Mouse (Mus musculus): Measurements from ENCODE around the gene Chmp2a.
A peak's percentile ranks its signal among the peaks of the same experiment; 100 is the strongest.
"Not testable (repeated sequence)": the region's sequence is repeated elsewhere in the genome, so short reads cannot be mapped to it uniquely, and the experiment has no call there.

The Chmp2a gene

DNA sequence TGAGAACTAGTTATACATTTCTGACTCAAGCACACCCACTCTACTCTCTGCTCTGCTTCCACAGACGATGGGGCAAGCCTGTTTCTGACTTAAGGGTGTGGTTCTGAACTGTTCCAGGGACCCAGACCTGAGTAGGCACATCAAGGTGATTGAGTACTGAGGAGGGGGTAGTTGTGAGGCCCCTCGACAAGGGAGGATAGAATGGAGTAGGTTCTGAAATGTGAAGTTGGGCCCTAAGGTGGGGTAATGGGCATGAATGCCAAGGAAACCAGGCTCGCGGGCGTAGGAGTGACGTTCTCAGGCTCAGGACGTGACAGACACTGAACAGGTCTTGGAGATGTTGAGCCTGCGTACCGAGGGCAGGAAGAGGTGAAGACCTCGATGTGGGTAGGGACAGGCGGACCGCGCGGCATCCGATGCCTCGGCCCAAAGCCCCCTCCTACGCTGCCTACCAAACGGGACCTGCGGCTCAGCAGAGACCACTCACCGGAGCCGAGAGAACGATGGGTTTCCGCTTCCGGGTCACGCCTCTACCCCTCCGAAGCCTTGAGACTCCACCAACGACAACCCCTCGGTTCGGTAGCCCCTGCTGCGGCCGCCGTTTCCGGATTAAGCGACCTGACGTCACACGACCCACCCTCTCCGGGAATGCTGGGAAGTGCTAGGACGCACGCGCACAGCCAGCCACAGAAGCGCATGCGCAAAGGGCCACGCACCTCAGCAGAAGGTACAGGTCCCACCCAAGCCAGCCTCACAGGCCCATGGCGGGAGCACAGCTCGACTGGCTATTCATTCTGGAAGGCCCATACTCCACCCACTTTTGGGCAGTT is at the start of gene Chmp2a:
Gene Chmp2a, minus strand, starts transcription at position 660 of the 830 bp plus-strand sequence.
- DNase-seq (ENCODE audit: low read depth, low spot score) = peak; percentile 99

DNA sequence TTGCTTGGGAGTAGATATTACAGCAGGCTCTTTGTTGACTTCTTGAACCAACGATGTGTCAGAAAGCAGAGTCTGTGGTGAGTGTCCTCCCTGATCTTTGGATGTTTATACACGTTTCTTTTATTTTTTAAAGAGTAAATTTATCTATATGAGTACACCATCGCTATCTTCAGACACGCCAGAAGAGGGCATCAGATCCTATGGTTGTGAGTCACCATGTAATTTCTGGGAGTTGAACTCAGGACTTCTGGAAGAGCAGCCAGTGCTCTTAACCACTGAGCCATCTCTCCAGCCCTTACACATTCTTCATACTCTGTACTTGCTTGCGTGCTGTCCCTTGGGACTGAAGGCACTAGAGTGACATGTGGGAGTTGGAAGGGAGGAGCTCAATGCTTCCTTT is 37.7 kb upstream of the Chmp2a start:
- DNase-seq (ENCODE audit: low read depth, low spot score) = no peak

DNA sequence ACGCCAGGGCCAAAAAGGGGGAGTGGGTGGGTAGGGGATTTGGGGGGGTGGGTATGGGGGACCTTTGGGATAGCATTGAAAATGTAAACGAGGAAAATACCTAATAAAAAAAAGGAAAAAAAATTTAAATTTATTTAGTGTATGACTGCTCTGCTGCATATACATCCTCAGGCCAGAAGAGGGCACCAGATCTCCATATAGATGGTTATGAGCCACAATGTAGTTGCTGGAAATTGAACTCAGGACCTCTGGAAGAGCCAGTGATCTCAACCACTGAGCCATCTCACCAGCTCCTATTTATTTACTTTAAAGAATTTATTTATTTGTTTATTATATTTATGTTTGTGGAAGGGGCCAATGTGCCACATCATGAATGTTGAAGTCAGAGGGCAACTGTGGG is 28.8 kb upstream of the Chmp2a start:
- not testable (repeated sequence) for DNase-seq (ENCODE audit: low read depth, low spot score)

DNA sequence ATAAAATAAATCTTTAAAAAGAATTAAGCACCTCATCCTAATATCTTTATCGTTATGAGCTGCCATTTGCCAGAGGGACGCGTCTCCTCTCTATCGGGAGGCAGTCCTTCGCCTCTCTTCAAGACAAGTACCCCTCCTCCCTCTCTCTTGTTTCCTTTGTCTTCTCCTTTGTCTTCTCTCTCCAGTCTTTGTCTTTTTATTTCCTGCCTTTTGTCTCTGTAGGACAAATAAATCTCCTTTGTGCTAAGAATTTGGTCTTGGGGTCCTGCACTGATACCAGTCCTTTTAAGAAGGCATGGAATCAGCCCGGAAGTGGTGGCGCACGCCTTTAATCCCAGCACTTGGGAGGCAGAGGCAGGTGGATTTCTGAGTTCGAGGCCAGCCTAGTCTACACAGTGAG is 24.9 kb upstream of the Chmp2a start:
- no peak for DNase-seq (ENCODE audit: low read depth, low spot score)

DNA sequence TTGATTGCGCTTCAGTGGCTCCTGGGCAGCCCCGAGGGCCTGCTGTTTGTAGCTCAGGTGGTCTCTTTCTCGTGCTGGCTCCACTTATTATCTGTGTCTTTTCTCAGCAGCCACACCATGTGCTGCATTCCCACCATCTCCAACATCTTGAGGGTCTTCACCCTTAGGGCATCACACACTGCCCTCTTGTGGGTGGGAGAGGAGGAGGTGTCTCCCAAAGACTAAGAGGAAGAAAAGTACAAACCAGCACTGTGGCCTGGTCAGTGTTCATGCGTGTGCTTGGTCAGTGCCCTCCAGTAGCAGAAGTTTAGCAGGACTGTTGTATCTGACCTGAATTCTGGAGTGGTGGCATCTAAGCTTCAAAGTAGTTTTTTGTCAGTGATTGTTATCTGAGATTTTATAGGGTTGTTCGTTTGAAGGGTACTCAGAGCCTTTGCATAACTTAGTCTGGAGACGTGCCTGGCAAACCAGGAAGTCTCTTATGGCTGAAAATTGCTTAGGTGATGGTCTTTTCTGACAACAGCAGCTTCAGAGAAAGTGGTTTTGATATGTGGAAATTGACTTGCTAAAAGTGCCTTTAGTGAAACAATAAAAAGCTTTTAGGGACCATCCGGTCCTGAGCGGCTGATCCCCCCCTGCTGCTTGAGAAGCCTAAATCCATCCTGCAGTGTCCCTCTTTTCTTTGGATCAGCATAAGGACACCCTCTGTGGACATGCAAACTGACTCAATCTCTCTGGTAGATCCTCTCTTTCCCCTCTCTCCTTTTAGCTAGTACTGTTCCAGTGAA is 22.5 kb upstream of the Chmp2a start:
- no peak for DNase-seq (ENCODE audit: low read depth, low spot score)

DNA sequence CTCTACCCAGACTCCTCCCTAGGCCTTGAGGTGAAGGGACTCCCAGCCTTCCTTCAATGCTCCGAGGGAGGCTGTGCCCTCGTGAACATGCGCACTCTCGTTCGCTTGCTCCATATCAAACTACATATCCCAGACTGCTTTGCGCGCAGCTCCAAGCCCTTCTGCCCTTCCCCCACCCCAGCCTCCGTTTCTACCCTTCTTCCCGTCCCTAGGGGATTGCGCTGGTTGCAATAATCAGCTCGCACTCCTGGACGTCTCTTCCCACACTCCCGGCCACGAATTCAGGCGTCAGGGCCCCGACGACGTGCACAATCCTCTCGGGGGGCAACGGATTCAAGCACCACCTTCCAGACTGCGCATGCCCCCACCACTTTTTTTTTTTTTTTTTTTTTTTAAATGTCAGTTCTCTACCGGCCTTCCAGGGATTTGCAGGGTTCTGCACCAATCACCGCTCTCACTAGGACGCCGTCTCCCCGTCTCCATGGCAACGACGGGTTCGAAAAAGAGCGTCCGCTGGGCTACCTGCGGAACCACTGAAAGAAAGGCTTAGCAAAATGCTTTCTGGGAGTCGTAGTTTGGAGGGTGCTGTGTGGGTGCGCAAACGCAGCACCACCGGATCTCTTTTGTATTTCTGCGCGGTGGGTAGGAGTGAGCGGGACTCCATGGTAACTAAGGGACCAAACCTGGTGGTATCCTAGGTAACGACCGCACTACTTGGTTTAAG is 19.8 kb upstream of the Chmp2a start, which contains the start of gene Mzf1:
Gene Mzf1, minus strand, starts transcription at position 478 of the 724 bp plus-strand sequence.
- DNase-seq (ENCODE audit: low read depth, low spot score) = peak; percentile 100

DNA sequence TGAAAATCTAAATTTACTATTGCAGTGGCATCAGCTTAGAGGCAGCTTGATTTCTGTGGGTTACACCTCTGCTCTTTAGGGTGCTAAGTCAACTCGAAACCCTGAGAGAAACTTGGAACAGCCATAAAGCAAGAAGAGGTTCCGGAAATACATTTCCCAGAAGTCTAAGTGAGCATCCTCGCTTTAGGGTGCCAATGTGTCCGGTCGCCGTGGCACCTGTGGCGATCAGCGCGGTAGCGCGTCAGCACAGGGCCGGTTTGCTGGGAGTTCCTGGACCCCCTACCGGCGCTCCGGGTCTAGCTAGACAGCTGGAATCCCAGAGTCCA is 19.3 kb upstream of the Chmp2a start:
- DNase-seq (ENCODE audit: low read depth, low spot score) = no peak

DNA sequence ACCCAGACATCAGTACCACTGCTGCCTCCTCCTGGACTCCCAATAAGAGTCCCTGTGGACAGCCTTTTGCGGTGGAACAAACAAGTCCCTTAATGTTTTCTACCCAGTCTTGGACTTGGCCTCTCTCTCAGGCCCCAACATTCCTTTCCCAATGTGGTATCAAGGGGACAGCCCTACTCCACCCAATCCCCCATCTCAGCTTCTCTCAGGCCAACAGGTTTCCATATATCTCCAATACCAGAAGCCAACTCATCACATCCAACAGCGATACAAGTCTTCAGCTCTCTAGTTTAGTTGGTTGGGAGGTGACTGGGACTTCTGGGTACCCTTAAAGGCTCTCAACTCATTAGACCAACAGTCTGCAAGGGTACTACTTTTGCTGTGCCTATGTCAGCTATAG is 18.9 kb upstream of the Chmp2a start:
- DNase-seq (ENCODE audit: low read depth, low spot score) = no peak

DNA sequence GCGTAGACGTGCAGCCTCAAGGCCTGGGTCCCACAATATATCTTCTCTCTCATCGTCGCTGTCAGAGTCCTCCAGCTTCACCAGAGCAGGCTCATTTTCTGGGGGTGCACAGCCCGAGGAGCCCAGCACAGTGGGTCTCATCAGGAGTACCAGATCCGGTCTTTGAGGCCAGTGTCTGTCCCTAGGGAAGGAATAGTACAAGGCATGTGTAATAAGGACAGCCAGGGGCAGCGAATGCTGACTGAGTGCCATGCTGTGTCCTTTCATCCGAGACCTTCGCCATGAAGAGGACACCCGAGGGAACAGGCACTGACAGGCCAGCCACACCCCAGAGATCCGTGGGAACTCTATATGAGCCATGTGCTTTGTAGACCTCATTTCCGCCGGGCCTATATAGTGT is 18.4 kb upstream of the Chmp2a start:
- DNase-seq (ENCODE audit: low read depth, low spot score) = no peak

DNA sequence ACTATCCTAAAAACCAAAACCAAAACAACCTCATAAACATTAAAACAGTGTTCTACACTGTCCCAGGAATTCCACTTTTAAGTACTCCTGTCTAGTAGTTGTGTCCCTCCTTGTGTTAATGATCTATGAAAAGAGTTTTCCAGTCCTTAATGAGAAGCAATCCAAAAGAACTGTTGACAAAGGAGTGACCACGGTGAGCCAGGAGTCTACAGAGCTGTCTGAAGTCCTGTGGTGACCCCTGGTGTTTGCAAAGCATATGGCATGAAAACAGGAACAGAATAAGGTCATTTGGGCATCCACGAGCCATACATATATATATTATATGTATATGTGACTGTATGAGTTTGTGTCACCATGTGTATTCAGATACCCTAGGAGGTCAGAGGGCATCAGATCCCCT is 11.5 kb upstream of the Chmp2a start:
- peak; percentile 84 for DNase-seq (ENCODE audit: low read depth, low spot score)

DNA sequence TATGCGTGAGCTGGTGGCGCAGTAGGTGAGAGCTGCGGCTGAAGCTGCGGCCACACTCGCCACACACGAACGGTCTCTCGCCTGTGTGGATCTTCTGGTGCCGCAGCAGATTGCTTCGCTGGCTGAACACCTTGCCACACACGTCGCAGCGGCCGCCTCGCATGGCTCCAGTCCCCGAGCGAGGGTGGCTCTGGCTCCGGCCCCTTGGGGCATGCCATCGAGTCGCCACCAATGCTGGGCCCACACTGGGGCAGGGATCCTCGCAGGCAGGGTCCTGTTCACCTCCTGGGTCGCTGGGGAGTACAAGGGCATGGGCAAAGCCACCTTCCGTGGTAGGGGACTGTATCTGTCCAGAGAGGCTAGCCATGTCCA is 9.6 kb upstream of the Chmp2a start:
- DNase-seq (ENCODE audit: low read depth, low spot score) = no peak

DNA sequence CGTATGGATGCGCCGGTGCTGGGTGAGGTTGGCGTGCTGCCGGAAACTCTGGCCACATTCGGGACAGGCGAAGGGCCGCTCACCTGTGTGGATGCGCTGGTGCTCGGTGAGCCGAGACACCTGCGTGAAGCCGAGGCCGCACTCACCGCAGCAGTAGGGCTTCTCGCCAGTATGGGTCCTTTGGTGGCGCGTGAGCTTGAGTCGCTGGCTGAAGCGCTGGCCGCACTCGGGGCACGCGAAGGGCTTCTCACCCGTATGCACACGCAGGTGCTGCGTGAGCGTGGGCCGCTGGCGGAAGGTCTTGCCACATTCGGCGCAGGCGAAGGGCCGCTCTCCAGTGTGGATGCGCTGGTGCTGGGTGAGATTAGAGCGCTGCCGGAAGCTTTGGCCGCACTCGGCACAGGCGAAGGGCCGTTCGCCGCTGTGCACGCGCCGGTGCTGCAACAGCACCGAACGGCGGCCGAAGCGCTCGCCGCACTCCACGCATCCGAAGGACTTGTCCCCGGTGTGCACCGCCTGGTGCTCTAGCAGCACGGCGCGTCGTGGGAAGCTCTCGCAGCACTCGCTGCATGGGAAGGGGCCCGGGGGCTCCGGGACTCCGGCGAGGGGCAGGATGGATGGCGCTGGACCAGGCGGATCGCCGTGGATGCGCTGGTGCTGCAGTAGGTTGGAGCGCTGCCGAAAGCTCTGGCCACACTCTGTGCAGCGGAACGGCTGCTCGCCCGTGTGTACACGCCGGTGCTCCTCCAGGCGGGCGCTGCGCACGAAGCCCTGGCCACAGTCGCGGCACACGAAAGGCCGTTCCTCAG is 9.0 kb upstream of the Chmp2a start:
- peak; percentile 86 for DNase-seq (ENCODE audit: low read depth, low spot score)

DNA sequence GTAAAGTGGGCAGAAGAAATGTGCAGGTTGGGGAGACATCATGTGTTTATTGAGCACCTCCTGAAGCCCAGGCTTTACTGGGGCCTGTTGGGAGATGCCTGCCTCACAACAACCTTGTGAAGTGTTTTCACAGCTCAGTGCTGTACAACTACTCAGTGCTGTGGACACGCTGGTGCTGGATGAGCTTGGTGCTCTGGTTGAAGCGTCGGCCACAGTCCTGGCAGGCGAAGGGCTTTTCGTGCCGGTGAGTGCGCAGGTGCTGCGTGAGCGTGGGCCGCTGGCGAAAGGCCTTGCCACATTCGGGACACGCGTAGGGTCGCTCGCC is 8.5 kb upstream of the Chmp2a start:
- DNase-seq (ENCODE audit: low read depth, low spot score) = peak; percentile 69

DNA sequence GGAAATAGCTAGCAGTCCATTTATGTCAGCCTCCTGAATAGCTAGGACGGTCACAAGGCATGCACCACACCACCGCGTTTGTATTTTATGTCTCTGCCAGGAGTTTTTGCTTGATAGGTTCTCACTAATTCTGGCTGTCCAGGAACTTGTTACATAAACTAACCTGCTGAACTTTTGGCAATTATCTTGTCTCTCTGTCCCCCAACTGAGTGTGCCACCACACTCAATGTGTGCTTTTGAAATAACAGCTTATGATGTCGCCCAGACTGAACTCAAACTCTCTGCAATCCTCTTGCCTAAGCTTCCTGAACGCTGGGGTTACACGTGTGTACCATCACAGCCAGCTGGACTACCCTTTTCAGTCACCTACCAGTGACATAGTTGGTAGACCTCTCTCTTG is 7.9 kb upstream of the Chmp2a start:
- DNase-seq (ENCODE audit: low read depth, low spot score) = no peak

DNA sequence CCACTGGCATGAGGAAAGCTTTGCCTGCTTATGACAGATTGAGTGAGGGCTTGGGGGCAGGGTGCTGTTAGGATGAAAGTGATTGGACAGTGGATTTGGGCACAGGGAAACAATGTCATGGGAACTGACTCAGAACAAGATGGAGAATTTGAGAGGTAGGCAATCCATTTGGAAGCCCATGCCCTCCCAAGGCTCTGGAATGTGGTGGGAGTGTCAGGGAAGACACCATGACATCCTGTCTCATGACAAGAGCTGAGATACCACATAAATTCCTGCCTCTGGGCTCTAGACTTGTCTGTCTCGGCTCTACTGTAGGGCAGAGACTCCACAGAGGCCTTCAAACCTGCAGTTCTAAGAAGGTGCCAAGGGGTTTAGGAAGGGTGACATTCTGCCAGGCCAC is 6.6 kb upstream of the Chmp2a start:
- DNase-seq (ENCODE audit: low read depth, low spot score) = no peak

DNA sequence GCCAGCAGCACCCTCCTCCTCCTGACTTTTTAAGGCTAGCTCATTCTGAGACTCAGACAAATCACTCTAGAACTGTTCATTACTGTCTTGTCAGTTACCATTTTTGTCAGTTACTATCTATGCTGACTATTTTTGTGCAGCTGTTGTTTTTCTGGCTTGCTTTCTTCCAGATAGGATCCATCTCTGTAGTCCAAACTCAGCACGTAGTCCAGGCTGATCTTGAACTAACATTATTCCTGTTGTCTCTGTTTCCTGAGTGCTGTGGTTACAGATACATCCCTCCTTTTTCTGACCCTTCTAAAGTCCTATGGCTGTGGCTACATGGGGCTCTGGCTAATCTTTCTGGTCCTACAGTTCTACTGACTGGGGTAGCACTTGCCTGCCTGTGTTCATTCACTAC is 4.6 kb upstream of the Chmp2a start:
- DNase-seq (ENCODE audit: low read depth, low spot score) = no peak

DNA sequence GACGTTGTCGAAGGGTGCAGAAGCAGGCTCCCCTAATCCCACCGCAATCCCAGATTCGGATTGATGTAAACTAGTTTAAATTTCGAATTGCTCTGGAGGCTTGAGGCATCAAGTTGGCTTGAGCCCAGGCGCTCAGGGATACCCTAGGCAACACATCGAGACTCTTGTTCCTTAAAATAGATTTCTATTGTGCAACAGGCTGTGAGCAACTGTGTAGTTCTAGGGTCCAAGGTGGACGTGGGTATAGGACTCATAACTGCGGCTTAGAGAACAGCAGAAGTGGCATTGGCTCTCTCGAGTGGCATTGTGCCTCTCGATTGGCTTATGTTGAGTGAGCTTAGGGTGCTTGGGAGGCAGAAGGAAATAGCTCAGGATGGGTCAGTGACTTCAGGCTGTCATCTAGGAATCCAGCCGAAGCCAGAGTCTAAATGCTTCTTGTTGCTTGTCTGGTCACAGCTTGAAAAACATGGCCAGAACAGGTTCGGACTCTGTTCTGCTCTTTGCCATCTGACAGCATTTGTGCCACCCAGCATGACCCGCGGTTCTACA is 4.1 kb upstream of the Chmp2a start:
- peak; percentile 60 for DNase-seq (ENCODE audit: low read depth, low spot score)

DNA sequence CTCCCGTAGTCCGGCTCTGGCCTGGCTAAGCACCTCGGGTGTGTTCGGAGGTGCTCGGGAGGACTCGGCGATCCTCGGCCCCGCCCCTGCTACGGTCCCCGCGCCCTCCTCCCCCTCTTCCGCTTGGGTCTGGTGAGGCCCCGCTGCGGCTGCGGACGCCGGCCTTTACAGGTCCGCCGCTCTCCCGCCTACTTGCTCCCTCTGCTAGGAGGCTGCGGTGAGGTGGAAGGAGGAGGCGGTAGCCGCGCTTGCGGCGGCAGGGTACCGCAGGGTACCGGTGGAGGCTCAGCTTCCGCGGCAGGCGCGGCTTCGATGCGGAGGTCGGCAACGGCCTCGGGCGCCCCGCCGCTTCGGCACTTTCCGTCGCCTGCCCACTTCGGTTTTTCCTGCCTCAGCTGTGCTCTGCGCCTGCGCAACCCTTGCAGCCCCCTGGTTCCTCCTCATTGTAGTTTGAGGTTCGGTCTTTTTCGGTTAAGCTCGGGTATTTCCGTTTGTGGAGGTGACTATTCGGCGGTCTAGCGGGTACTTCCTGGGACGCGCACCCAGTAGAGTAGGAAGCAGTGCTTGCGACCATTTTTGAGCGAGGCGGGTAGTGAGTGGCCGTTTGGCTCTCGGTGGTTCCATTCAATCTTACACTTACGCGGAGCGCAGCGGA is 3.4 kb upstream of the Chmp2a start, which contains the start of gene Ube2m:
Gene Ube2m, minus strand, starts transcription at position 375 of the 655 bp plus-strand sequence.
- DNase-seq (ENCODE audit: low read depth, low spot score) = peak; percentile 99

DNA sequence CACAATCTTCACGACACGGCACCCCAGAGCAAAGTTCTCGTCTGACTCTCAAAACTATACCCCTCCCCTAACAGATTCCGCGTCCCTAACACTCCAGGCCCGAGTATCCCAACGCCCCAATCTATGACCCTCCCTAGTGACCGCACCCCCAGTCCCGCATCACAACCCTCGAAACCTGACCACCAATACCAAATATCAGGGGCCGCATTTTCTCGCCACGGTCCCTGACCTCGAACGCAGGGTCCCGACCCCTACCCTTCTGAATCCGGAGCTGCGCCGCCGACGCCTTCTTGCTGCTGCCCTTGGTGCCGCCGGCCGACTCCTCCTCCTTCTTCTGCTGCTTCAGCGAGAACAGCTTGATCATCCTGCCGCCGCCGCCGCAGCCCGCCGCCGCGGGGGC is 2.8 kb upstream of the Chmp2a start:
- no peak for DNase-seq (ENCODE audit: low read depth, low spot score)

DNA sequence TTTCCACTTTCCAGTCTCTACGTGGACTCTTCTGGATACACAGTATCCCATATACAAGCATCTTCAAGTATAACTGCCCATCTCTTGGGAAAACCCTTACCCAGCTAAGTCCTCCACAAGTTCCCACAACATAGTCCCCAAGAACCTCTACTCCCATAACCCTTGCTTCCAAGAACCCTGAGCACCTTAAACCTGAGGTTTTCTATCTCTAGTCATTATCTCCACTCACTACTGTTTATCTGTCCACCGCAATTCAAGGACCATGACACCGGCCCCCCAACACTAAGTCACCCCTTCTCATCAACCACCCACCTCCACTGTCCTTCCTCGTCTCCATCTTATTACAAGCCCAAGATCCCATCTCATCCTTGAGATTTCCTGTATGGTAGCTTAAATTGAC is 2.2 kb upstream of the Chmp2a start:
- no peak for DNase-seq (ENCODE audit: low read depth, low spot score)
